Mouse (Mus musculus): ENCODE measurements at regions not wholly inside any gene's neighbourhood (a gene's known extent, or its start where the extent isn't known, plus 50 kb on each side); places are given as distances from the start of the nearest gene placed in this dataset.

DNA sequence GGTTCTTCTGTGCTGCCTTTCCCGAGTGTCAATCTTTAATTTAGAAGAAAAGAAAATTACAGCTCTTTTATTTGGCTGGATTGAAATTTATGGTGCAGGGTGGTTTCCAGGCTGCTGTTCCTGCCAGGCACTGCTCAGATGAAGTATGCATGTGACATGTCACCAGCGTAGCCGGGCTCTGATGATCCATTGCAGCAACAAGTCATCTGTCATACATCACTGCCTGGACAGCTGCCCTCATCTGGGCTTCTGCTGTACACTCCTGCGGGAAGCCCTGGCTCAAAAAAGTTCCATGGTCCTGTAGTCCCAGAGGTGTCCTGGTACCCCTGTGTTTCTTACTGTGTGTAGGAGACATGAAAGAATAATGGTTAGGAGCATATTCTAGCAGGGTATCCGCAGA lies 773.0 kb downstream of the Kcnj2 start:
- no peak for TF ChIP-seq EP300 (IDR thresholded peaks at IDR 0.05; ENCODE audit: low read depth)
- no peak for TF ChIP-seq CTCF (IDR thresholded peaks at IDR 0.05; ENCODE audit: low read depth)
